Mouse (Mus musculus): ENCODE results near the gene Klc3. TPM values are rescaled to one million over a fixed set of nuclear protein-coding genes. Genes with fewer than 3 reads are reported as not detected.

The Klc3 gene
- polyA plus RNA-seq, 1 experiment from 2014 or later: 0.51 TPM

- ATAC-seq (ENCODE audit: low read depth): no peak
- 72% methylated on average over 18 of the region's 18 CpGs for WGBS (ENCODE audit: insufficient replicate concordance)
- H3K27ac ChIP-seq (ENCODE audit: low read length): no peak overlapping the region
Observed at GRCm38 (mm10) chr7:19375368-19375767, 28.5 kb downstream of the Klc3 start.

DNA sequence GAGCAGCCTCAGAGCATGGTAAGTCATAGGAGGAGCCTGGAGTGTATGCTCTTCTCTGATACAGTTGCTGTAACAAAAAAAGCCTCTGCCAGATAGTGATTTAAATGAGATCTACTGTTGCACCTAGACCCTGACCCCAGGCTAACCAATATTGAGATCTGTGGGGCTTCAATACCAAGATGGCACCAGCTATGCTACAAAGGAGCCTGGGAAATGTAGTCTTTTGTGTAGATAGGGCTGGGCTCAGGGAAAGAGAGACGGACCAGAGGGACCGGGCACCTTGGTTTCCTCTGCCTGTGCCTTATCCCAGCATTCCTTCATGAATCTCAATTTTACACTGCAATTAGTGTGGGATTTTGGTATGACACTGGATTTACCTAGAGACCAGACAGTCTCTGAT, 30.5 kb downstream of the Klc3 start:
- WGBS (ENCODE audit: insufficient replicate concordance): 75% methylated on average over 2 of the region's 2 CpGs

More at GRCm38 (mm10) chr7:19375368-19375767, 28.5 kb downstream of the Klc3 start:
- Histone ChIP-seq H3K36me3 (ENCODE audit: control insufficient read depth, insufficient read depth) (no peaks in the 10 kb centered on the region), H3K4me3 (ENCODE audit: low read depth, low read length) (no peak overlapping the region), H3K9ac (ENCODE audit: low read depth, low read length) (no peak overlapping the region), H3K9me3 (replicated peaks; ENCODE audit: control insufficient read depth, low read length) (no peaks in the 10 kb centered on the region), H3K27me3 (ENCODE audit: control insufficient read depth, insufficient read depth, low read depth, low read length) (no peaks in the 10 kb centered on the region), H3K4me1 (ENCODE audit: control insufficient read depth, low read depth, low read length) (no peaks in the 10 kb centered on the region; the same call in 1 of the 2 replicates), H3K4me2 (ENCODE audit: low read depth, low read length) (no peak overlapping the region)

DNA sequence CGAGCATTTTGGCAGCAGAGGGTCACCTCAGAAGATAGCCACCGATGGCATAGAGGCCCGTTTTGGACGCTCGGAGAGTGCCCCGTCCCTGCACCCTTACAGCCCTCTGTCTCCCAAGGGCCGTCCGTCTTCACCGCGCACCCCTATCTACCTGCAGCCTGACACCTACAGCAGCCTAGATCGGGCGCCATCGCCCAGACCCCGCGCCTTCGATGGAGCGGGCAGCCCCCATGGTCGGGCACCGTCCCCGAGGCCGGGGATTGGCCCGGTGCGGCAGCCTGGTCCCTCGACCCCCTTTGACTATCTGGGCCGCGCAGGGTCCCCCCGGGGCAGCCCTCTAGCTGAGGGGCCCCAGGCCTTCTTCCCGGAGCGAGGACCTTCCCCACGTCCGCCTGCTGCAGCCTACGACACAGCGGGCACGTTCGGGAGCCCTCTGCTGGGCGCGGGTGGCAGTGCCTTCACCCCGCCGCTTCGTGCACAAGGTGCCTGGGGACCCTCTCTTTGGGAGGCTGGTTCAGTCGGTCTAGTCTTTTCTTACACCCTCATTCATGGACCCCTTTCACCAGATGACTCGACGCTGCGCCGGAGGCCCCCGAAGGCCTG, 34.0 kb downstream of the Klc3 start:
- peaks cover 3% of the 10 kb centered on the region; the same call in 1 of the 2 replicates for H3K4me1 ChIP-seq (ENCODE audit: control insufficient read depth, low read depth, low read length)
- no peaks in the 10 kb centered on the region for H3K9me3 ChIP-seq (replicated peaks; ENCODE audit: control insufficient read depth, low read length)
- 0 out of 2 replicates have a peak overlapping the region, but pooled peaks have one; percentile 26 for H3K9ac ChIP-seq (ENCODE audit: low read depth, low read length)
- WGBS (ENCODE audit: insufficient replicate concordance): 12% methylated on average over 46 of the region's 46 CpGs
- H3K4me3 ChIP-seq (ENCODE audit: low read depth, low read length): peak overlapping the region; percentile 37
- no peak overlapping the region for H3K27ac ChIP-seq (ENCODE audit: low read length)
- ATAC-seq (ENCODE audit: low read depth): peak; percentile 58; the same call in 1 of the 2 replicates
- peak overlapping the region; percentile 63 for H3K4me2 ChIP-seq (ENCODE audit: low read depth, low read length)
- no peaks in the 10 kb centered on the region for H3K36me3 ChIP-seq (ENCODE audit: control insufficient read depth, insufficient read depth)
- H3K27me3 ChIP-seq (ENCODE audit: control insufficient read depth, insufficient read depth, low read depth, low read length): peaks cover 14% of the 10 kb centered on the region

More for the DNA sequence above, 30.5 kb downstream of the Klc3 start:
- Histone ChIP-seq H3K27ac (ENCODE audit: low read length) (no peak overlapping the region), H3K4me3 (ENCODE audit: low read depth, low read length) (no peak overlapping the region), H3K27me3 (ENCODE audit: control insufficient read depth, insufficient read depth, low read depth, low read length) (peaks cover 14% of the 10 kb centered on the region), H3K9ac (ENCODE audit: low read depth, low read length) (no peak overlapping the region), H3K4me1 (ENCODE audit: control insufficient read depth, low read depth, low read length) (peaks cover 3% of the 10 kb centered on the region), H3K36me3 (ENCODE audit: control insufficient read depth, insufficient read depth) (no peaks in the 10 kb centered on the region), H3K4me2 (ENCODE audit: low read depth, low read length) (no peak overlapping the region), H3K9me3 (replicated peaks; ENCODE audit: control insufficient read depth, low read length) (no peaks in the 10 kb centered on the region)
- no peak for ATAC-seq (ENCODE audit: low read depth)

DNA sequence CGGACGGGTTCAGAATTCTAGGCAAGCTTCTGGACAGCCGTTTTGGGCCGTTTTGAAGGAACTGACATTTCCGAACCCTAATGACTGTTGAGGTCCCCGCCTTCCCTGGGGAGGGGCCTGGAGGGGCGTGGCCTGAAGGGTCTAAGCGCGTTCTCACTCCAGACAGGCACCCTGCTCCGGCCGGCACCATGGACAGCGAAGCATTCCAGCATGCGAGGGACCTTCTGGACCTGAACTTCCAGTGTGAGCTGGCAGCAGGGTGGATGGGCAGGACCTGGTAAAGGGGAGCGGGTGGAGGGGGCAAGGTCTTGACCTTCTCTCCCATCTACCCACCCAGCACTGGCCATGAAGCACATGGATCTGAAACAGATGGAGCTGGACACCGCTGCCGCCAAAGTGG, 35.5 kb downstream of the Klc3 start:
- H3K4me2 ChIP-seq (ENCODE audit: low read depth, low read length): no peak overlapping the region
- WGBS (ENCODE audit: insufficient replicate concordance): 22% methylated on average over 16 of the region's 16 CpGs
- H3K4me1 ChIP-seq (ENCODE audit: control insufficient read depth, low read depth, low read length): peaks cover 5% of the 10 kb centered on the region; the same call in 1 of the 2 replicates
- no peak overlapping the region for H3K27ac ChIP-seq (ENCODE audit: low read length)
- no peaks in the 10 kb centered on the region for H3K9me3 ChIP-seq (replicated peaks; ENCODE audit: control insufficient read depth, low read length)
- H3K4me3 ChIP-seq (ENCODE audit: low read depth, low read length): no peak overlapping the region
- ATAC-seq (ENCODE audit: low read depth): no peak
- no peaks in the 10 kb centered on the region for H3K36me3 ChIP-seq (ENCODE audit: control insufficient read depth, insufficient read depth)
- no peak overlapping the region for H3K9ac ChIP-seq (ENCODE audit: low read depth, low read length)
- H3K27me3 ChIP-seq (ENCODE audit: control insufficient read depth, insufficient read depth, low read depth, low read length): peaks cover 14% of the 10 kb centered on the region

- Histone ChIP-seq H3K9ac (ENCODE audit: low read depth, low read length) (no peak overlapping the region), H3K4me2 (ENCODE audit: low read depth, low read length) (no peak overlapping the region), H3K9me3 (replicated peaks; ENCODE audit: control insufficient read depth, low read length) (no peaks in the 10 kb centered on the region), H3K27me3 (ENCODE audit: control insufficient read depth, insufficient read depth, low read depth, low read length) (peaks cover 14% of the 10 kb centered on the region), H3K4me1 (ENCODE audit: control insufficient read depth, low read depth, low read length) (peaks cover 24% of the 10 kb centered on the region), H3K36me3 (ENCODE audit: control insufficient read depth, insufficient read depth) (no peaks in the 10 kb centered on the region), H3K27ac (ENCODE audit: low read length) (no peak overlapping the region), H3K4me3 (ENCODE audit: low read depth, low read length) (no peak overlapping the region)
- no peak for ATAC-seq (ENCODE audit: low read depth)
- WGBS (ENCODE audit: insufficient replicate concordance): 50% methylated on average over 4 of the region's 4 CpGs
Observed at GRCm38 (mm10) chr7:19365376-19365775, 38.5 kb downstream of the Klc3 start.

DNA sequence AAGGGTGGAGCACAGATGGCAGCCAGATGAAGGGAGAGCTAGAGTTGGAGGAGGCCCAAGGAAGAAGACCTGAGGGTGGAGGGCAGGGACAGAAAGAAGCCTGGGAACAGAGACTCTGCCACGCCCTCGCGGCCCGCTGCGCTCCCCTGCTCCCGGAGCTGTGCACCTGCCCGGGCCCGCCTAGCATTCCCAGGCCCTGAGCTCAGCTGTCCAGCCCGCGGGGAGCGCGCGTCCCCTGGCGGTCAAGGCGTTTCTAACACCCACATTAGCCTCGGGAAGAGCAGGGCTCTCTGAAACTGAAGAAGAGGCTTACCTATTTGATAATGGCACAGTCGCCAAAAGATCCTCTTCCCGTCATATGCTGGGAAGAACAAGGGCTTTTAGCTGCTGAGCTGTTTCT, 40.0 kb downstream of the Klc3 start:
- Histone ChIP-seq H3K4me2 (ENCODE audit: low read depth, low read length) (no peak overlapping the region), H3K4me1 (ENCODE audit: control insufficient read depth, low read depth, low read length) (peaks cover 31% of the 10 kb centered on the region), H3K4me3 (ENCODE audit: low read depth, low read length) (no peak overlapping the region), H3K36me3 (ENCODE audit: control insufficient read depth, insufficient read depth) (no peaks in the 10 kb centered on the region), H3K27ac (ENCODE audit: low read length) (no peak overlapping the region), H3K27me3 (ENCODE audit: control insufficient read depth, insufficient read depth, low read depth, low read length) (peaks cover 5% of the 10 kb centered on the region; the same call in 1 of the 2 replicates), H3K9ac (ENCODE audit: low read depth, low read length) (no peak overlapping the region), H3K9me3 (replicated peaks; ENCODE audit: control insufficient read depth, low read length) (no peaks in the 10 kb centered on the region)
- ATAC-seq (ENCODE audit: low read depth): no peak
- WGBS (ENCODE audit: insufficient replicate concordance): 3% methylated on average over 18 of the region's 18 CpGs

GRCm38 (mm10) chr7:19362276-19362675, 41.6 kb downstream of the Klc3 start:
- no peaks in the 10 kb centered on the region; the same call in 1 of the 2 replicates for H3K36me3 ChIP-seq (ENCODE audit: control insufficient read depth, insufficient read depth)
- no peak overlapping the region for H3K9ac ChIP-seq (ENCODE audit: low read depth, low read length)
- H3K27ac ChIP-seq (ENCODE audit: low read length): no peak overlapping the region
- no peaks in the 10 kb centered on the region for H3K27me3 ChIP-seq (ENCODE audit: control insufficient read depth, insufficient read depth, low read depth, low read length)
- H3K4me3 ChIP-seq (ENCODE audit: low read depth, low read length): no peak overlapping the region
- no peak overlapping the region for H3K4me2 ChIP-seq (ENCODE audit: low read depth, low read length)
- no peak for ATAC-seq (ENCODE audit: low read depth)
- no peaks in the 10 kb centered on the region for H3K9me3 ChIP-seq (replicated peaks; ENCODE audit: control insufficient read depth, low read length)
- 46% methylated on average over 4 of the region's 4 CpGs for WGBS (ENCODE audit: insufficient replicate concordance)
- peaks cover 42% of the 10 kb centered on the region for H3K4me1 ChIP-seq (ENCODE audit: control insufficient read depth, low read depth, low read length)

DNA sequence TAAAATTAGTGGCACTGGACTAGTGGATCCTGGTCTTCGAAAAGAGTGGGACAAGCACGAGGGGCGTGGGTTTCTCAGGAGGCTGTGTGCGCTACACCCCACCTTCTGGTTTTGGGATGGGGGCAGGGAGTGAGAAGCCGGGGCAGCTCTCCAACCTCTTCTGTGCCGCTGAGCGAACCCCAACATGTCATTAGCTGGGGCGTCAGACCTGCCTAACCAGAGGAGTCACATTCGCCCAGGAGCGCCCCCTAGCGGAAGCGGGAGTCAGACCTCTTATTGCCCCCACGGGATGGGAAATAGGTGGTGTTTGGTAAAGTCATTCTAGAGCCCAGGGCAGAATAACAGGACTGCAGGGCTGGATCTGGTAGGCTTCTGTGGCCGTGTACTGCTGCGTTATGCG, 42.2 kb downstream of the Klc3 start:
- H3K9ac ChIP-seq (ENCODE audit: low read depth, low read length): peak overlapping the region; percentile 72
- H3K9me3 ChIP-seq (replicated peaks; ENCODE audit: control insufficient read depth, low read length): no peaks in the 10 kb centered on the region
- WGBS (ENCODE audit: insufficient replicate concordance): 9% methylated on average over 16 of the region's 16 CpGs
- H3K36me3 ChIP-seq (ENCODE audit: control insufficient read depth, insufficient read depth): no peaks in the 10 kb centered on the region; the same call in 1 of the 2 replicates
- peaks cover 42% of the 10 kb centered on the region for H3K4me1 ChIP-seq (ENCODE audit: control insufficient read depth, low read depth, low read length)
- H3K27ac ChIP-seq (ENCODE audit: low read length): no peak overlapping the region
- peak overlapping the region; percentile 100 for H3K4me2 ChIP-seq (ENCODE audit: low read depth, low read length)
- peak overlapping the region; percentile 77 for H3K4me3 ChIP-seq (ENCODE audit: low read depth, low read length)
- ATAC-seq (ENCODE audit: low read depth): no peak
- H3K27me3 ChIP-seq (ENCODE audit: control insufficient read depth, insufficient read depth, low read depth, low read length): no peaks in the 10 kb centered on the region

DNA sequence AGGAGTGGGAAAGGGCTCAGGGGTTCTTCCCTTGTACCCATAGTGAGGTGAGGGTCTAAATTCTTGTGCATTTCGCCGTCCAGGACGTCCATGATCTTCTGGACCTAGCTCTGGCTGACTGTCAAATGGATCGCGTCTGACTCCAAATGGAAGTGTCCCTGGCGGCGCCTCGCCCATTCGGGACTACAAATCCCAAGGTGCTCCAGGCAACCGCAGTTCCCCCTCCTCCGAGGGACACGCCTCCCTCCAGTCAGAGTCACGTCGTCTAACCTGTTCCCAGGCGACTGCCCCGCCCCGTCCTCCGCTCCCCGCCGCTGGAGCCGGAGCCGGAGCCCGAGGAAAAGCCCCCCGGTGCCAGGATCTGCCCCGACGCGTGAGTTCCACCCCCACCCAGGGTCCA, 43.0 kb downstream of the Klc3 start:
- H3K4me1 ChIP-seq (ENCODE audit: control insufficient read depth, low read depth, low read length): peaks cover 42% of the 10 kb centered on the region
- peak overlapping the region; percentile 77 for H3K4me3 ChIP-seq (ENCODE audit: low read depth, low read length)
- H3K9ac ChIP-seq (ENCODE audit: low read depth, low read length): peak overlapping the region; percentile 72
- ATAC-seq (ENCODE audit: low read depth): peak; percentile 85
- no peaks in the 10 kb centered on the region for H3K9me3 ChIP-seq (replicated peaks; ENCODE audit: control insufficient read depth, low read length)
- peak overlapping the region; percentile 100 for H3K4me2 ChIP-seq (ENCODE audit: low read depth, low read length)
- H3K27ac ChIP-seq (ENCODE audit: low read length): peak overlapping the region; percentile 49; the same call in 1 of the 2 replicates
- under 1% methylated on average over 27 of the region's 27 CpGs for WGBS (ENCODE audit: insufficient replicate concordance)
- H3K27me3 ChIP-seq (ENCODE audit: control insufficient read depth, insufficient read depth, low read depth, low read length): no peaks in the 10 kb centered on the region
- no peaks in the 10 kb centered on the region; the same call in 1 of the 2 replicates for H3K36me3 ChIP-seq (ENCODE audit: control insufficient read depth, insufficient read depth)

All from liver, embryonic 16.5 days (tissue).